Mouse (Mus musculus) retina, postnatal 7 days (tissue): ENCODE results near the gene Vmn1r138.
"Not testable (repeated sequence)": the region's sequence is repeated elsewhere in the genome, so short reads cannot be mapped to it uniquely, and the experiment has no call there.

Experiments used
- DNase-seq: peaks from one replicate; pipeline ENCODE4 v3.0.0-alpha.2; 2012; ENCODE audit warnings: low read depth, low spot score

Vmn1r138 gene

DNA sequence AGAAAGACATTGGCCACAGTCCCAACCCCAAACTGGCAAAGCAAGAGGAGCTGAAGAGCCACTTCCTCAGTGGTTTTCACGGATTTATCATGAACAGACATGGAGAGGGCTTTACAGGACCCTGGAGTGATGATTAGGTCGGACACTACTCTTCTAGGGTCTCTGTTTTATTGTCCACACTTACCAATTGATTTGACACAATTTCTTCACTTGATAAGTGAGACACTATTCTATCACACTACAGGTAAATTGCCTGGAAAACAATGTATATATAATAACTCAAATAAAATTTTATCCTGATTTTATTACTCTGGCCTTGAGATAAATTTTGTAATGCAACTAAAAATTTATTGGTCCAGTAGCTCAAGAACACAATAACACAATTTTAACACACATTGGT lies at the start of gene Vmn1r138:
Gene Vmn1r138, minus strand, starts transcription at position 101 of the 400 bp plus-strand sequence.
- DNase-seq: not testable (repeated sequence)

DNA sequence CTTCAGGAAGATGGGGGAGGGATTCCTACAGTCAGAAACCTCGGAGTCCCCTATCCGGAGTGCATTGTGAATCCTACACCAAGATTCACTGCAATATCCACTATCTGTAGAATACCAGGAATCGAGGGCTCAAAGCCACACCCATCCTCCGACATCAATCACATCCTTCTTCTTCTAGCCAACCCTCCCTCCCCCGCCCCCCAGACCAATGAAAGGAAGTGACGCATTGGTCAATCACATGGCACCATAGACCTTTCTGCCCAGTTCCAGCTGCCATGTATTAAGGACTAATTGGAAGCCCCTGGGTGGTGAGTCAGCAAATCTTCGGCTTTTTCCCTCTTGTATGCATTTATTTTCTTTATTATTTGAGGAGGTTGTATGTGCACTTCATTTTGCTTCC lies 40.1 kb upstream of the Vmn1r138 start, which contains the start of gene Vmn1r139:
Gene Vmn1r139, plus strand, starts transcription at position 301 of the 400 bp plus-strand sequence.
- DNase-seq: not testable (repeated sequence)

GRCm38 (mm10) chr7:22056205-22056604 lies 27.5 kb upstream of the Vmn1r138 start, which contains the start of gene Gm6176:
Gene Gm6176 (minus strand): TSS chr7:22056305.
- not testable (repeated sequence) for DNase-seq

DNA sequence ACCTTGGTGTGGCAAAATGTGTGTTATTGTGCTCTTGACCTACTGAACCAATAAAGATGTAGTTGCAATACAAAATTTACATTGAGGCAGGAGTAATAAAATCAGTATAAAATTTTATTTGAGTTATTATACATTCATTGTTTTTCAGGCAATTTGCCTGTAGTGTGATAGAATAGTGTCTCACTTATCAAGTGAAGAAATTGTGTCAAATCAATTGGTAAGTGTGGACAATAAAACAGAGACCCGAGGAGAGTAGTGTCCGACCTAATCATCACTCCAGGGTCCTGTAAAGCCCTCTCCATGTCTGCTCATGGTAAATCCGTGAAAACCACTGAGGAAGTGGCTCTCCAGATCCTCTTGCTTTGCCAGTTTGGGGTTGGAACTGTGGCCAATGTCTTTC lies 34.4 kb downstream of the Vmn1r138 start, which contains the start of gene Vmn1r137:
Gene Vmn1r137, plus strand, starts transcription at position 301 of the 400 bp plus-strand sequence.
- DNase-seq: not testable (repeated sequence)
